Mouse (Mus musculus) heart, embryonic 14.5 days (tissue): Measurements from ENCODE around the gene Rbl2. TPM values are rescaled to one million over a fixed set of nuclear protein-coding genes. Genes with fewer than 3 reads are reported as not detected.

Experiments
- ATAC-seq: fragments of 200-750 bp; cut with Nextera tagmentation; 2 replicates; pipeline ENCODE4 v1.8.0; 2017; ENCODE audit warnings: low read depth, moderate TSS enrichment; ENCODE audit not compliant: insufficient number of reproducible peaks, insufficient read depth, low FRiP score
- H3K27ac ChIP-seq, 2 experiments: fragments of 200-500 bp in 1 of 2; fragments of 300-500 bp in 1 of 2; sonication (generic) in 1 of 2; replicated peaks in 1 of 2; 2 replicates each; pipeline ENCODE4 v1.5.1; 2012 to 2014; ENCODE audit warnings: low read depth in 2 of 2, low read length in 2 of 2, control low read depth in 1 of 2, mild to moderate bottlenecking in 1 of 2, mixed read lengths in 1 of 2; ENCODE audit not compliant: control insufficient read depth in 1 of 2, insufficient read depth in 1 of 2
- H3K27me3 ChIP-seq: fragments of 300-500 bp; sonication (generic); 2 replicates; pipeline ENCODE4 v1.6.1; 2014; ENCODE audit warnings: mild to moderate bottlenecking, low read length, control low read depth; ENCODE audit not compliant: control insufficient read depth, insufficient read depth
- H3K36me3 ChIP-seq: fragments of 300-500 bp; sonication (generic); 2 replicates; pipeline ENCODE4 v1.6.1; 2014; ENCODE audit warnings: mild to moderate bottlenecking, control low read depth, low read length, mixed read lengths; ENCODE audit not compliant: control insufficient read depth, insufficient read depth
- H3K4me1 ChIP-seq, 2 experiments: fragments of 200-500 bp in 1 of 2; fragments of 300-500 bp in 1 of 2; sonication (generic) in 1 of 2; 2 replicates each; pipeline ENCODE4 v1.6.1; 2012 to 2014; ENCODE audit warnings: low read length in 2 of 2, control low read depth in 1 of 2, mixed read lengths in 1 of 2; ENCODE audit not compliant: control insufficient read depth in 2 of 2, insufficient read depth in 2 of 2
- H3K4me2 ChIP-seq: fragments of 300-500 bp; sonication (generic); 2 replicates; pipeline ENCODE4 v1.6.1; 2014; ENCODE audit warnings: mild to moderate bottlenecking, low read length
- H3K4me3 ChIP-seq, 2 experiments: fragments of 200-500 bp in 1 of 2; fragments of 300-500 bp in 1 of 2; sonication (generic) in 1 of 2; 2 replicates each; pipeline ENCODE4 v1.5.1; 2012 to 2014; ENCODE audit warnings: low read length in 2 of 2, mild to moderate bottlenecking in 2 of 2, control low read depth in 1 of 2, low read depth in 1 of 2, moderate library complexity in 1 of 2; ENCODE audit not compliant: control insufficient read depth in 1 of 2, insufficient read depth in 1 of 2
- H3K9ac ChIP-seq: fragments of 300-500 bp; sonication (generic); 2 replicates; pipeline ENCODE4 v1.6.1; 2014; ENCODE audit warnings: mild to moderate bottlenecking, low read length
- H3K9me3 ChIP-seq: fragments of 300-500 bp; sonication (generic); 2 replicates; pipeline ENCODE4 v1.6.1; 2016; ENCODE audit warnings: low read length, control low read depth; ENCODE audit not compliant: control insufficient read depth
- WGBS: fragments of 180-500 bp; shearing (Covaris S2); extraction: QIAGEN DNeasy Blood & Tissue Kit; methylation state at CpG from one replicate; pipeline ENCODE4 v1.1.7; 2014; 5-methylcytosine and 5-hydroxymethylcytosine counted together
- polyA plus RNA-seq: library from polyadenylated mRNA; unstranded; fragments of >200 nt; fragmentation: Nextera tagmentation; extraction: Ambion mirVana; gene quantifications from 2 replicates; pipeline ENCODE4 v1.2.1, GENCODE M21; 2014

Rbl2 gene
- polyA plus RNA-seq, 1 experiment from 2014 or later: 21.1 TPM

GRCm38 (mm10) chr8:91059086-91059578 is 10.7 kb upstream of the Rbl2 start:
- Histone ChIP-seq H3K4me3 (no peak overlapping the region), H3K9ac (no peak overlapping the region), H3K4me1 (peaks cover 6 to 9% of the 10 kb centered on the region in 2 experiments; a peak in 2 of 4 replicates)

GRCm38 (mm10) chr8:91059884-91060510 is 9.9 kb upstream of the Rbl2 start:
- Histone ChIP-seq H3K36me3 (peaks cover 12% of the 10 kb centered on the region), H3K27ac (no peak overlapping the region), H3K4me3 (no peak overlapping the region), H3K4me2 (no peak overlapping the region), H3K9me3 (no peaks in the 10 kb centered on the region), H3K4me1 (peaks cover 6 to 9% of the 10 kb centered on the region in 2 experiments; a peak in 2 of 4 replicates), H3K9ac (no peak overlapping the region), H3K27me3 (no peaks in the 10 kb centered on the region)
- WGBS: 68% methylated on average over 7 of the region's 7 CpGs
- no peak for ATAC-seq

More at GRCm38 (mm10) chr8:91059086-91059578, 10.7 kb upstream of the Rbl2 start:
- H3K36me3 ChIP-seq: peaks cover 15% of the 10 kb centered on the region
- no peaks in the 10 kb centered on the region for H3K9me3 ChIP-seq
- H3K27me3 ChIP-seq: no peaks in the 10 kb centered on the region
- no peak overlapping the region for H3K4me2 ChIP-seq
- no peak for ATAC-seq
- H3K27ac ChIP-seq: no peak overlapping the region

DNA sequence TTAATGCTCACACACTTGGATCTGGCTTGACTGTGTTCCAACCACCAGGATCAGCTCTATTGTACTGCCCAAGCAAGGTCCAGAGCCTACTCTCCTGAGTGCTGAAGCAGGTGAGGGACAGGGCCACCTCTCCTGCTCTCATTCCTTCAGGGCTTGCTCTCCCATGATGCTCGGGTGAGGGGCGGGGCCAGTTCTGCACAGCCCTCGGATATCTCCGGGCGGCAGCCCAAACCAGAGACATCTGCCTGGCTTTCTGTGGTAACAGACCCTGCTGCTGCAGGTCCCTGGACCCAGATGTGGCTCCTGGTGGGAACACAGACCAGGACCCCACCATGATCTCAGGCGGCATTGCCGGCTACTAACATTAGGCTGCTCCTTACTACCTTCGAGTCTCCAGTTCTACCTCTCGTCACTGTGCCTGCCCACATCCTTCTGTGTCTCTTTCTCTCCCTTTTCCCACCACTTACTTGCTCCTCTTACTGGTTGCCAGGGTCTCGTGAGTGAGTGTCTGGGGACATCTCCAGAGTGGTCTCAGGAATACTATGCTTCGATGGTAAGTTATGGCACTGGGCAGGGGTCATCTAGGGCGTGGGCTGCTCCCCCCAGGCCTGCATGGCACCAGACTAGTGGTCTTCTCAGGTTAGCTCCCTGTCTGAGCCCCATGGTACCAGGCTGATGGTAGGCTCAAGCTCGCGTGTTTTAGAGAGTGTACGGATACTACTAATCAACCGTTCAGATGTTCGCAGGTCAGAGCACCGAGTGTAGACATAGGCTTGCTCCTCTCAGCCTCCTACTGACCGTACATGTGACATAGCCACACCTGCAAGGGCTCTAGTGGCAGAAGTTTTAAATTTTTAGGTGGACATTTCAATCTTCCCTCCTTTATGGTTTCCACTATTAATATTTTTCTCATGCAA is 9.0 kb upstream of the Rbl2 start:
- peak; percentile 38; the same call in 1 of the 2 replicates for ATAC-seq
- no peaks in the 10 kb centered on the region for H3K9me3 ChIP-seq
- H3K9ac ChIP-seq: peak overlapping the region; percentile 27; the same call in 1 of the 2 replicates
- no peak overlapping the region for H3K4me3 ChIP-seq
- no peaks in the 10 kb centered on the region for H3K27me3 ChIP-seq
- H3K27ac ChIP-seq: no peak overlapping the region
- peaks cover 4% of the 10 kb centered on the region for H3K36me3 ChIP-seq
- H3K4me2 ChIP-seq: peak overlapping the region; percentile 11; the same call in 1 of the 2 replicates
- WGBS: 70% methylated on average over 19 of the region's 19 CpGs
- H3K4me1 ChIP-seq: peaks cover 6 to 9% of the 10 kb centered on the region in 2 experiments; a peak in 2 of 4 replicates

DNA sequence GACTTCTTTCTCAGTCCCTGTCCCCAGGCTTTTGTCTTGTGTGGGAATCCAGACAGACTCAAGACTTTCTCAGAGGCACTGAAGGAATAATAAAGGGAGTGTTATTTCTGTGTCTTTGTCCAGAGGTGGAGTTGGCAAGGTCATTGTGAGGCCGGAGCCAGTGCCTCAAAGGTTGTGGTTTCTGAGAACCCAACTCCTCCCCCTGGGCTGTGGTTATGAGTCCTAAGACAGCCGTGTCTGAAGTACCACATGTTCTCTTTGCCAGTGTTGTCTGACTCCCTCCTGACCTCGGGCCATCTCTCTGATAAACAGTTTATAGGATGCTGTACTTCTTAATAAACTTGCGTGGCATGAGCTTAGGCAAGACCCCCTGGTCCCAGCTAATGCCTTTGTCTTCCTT is 4.7 kb upstream of the Rbl2 start:
- no peak overlapping the region for H3K27ac ChIP-seq
- 62% methylated on average over 4 of the region's 4 CpGs for WGBS
- no peak overlapping the region for H3K9ac ChIP-seq
- H3K36me3 ChIP-seq: no peaks in the 10 kb centered on the region
- H3K4me1 ChIP-seq: peaks cover 8 to 18% of the 10 kb centered on the region in 2 experiments; a peak in 3 of 4 replicates
- ATAC-seq: no peak
- H3K4me3 ChIP-seq: no peak overlapping the region
- H3K4me2 ChIP-seq: no peak overlapping the region
- no peaks in the 10 kb centered on the region for H3K9me3 ChIP-seq
- H3K27me3 ChIP-seq: no peaks in the 10 kb centered on the region

- H3K36me3 ChIP-seq: peaks cover 5% of the 10 kb centered on the region; the same call in 1 of the 2 replicates
- no peaks in the 10 kb centered on the region for H3K9me3 ChIP-seq
- H3K4me2 ChIP-seq: peak overlapping the region; percentile 73
- H3K4me1 ChIP-seq: peaks cover 5 to 20% of the 10 kb centered on the region in 2 experiments; a peak in 2 of 4 replicates
- no peak overlapping the region for H3K27ac ChIP-seq
- H3K4me3 ChIP-seq: peak overlapping the region; percentile 78 to 94; a peak in 3 of 4 replicates
- no peak for ATAC-seq
- 7% methylated on average over 10 of the region's 10 CpGs for WGBS
- no peaks in the 10 kb centered on the region for H3K27me3 ChIP-seq
- H3K9ac ChIP-seq: peak overlapping the region; percentile 89
These were observed 450 bp upstream of the Rbl2 start for GRCm38 (mm10) chr8:91069407-91069806.

DNA sequence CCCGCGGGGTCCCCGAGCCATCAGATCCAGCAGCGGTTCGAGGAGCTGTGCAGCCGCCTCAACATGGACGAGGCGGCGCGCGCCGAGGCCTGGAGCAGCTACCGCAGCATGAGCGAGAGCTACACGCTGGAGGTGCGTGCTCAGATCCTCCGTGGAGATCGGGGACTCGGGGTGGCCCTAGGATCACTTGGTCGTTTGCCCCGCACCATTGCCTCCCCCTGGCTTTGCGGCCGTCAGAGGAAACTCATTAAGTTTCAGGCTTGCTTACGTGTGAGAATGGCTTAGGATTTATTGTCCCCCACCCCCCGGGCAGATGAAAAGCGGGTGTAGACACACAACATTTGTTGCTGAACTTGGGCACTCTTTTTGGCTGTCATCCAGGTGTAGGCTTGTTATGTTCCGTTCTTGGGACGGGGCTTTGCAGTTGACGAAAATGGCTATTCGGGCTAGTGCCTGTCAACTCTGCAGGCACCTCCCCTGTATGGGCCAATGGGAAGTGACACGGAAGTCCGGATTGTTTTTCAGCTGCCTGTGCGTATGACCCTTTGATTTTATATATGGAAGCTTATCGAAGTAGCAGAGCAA is 510 bp downstream of the Rbl2 start:
- Histone ChIP-seq H3K27me3 (no peaks in the 10 kb centered on the region), H3K27ac (peak overlapping the region; percentile 75 to 80), H3K36me3 (peaks cover 5% of the 10 kb centered on the region; the same call in 1 of the 2 replicates), H3K9me3 (no peaks in the 10 kb centered on the region), H3K9ac (peak overlapping the region; percentile 89), H3K4me3 (peak overlapping the region; percentile 78 to 94), H3K4me2 (peak overlapping the region; percentile 73), H3K4me1 (peaks cover 5 to 20% of the 10 kb centered on the region in 2 experiments; a peak in 2 of 4 replicates)
- ATAC-seq: peak; percentile 78
- under 1% methylated on average over 34 of the region's 34 CpGs for WGBS
